Comparison of ENCODE assay signal across 36 mouse cellular contexts in the genomic region with DNA sequence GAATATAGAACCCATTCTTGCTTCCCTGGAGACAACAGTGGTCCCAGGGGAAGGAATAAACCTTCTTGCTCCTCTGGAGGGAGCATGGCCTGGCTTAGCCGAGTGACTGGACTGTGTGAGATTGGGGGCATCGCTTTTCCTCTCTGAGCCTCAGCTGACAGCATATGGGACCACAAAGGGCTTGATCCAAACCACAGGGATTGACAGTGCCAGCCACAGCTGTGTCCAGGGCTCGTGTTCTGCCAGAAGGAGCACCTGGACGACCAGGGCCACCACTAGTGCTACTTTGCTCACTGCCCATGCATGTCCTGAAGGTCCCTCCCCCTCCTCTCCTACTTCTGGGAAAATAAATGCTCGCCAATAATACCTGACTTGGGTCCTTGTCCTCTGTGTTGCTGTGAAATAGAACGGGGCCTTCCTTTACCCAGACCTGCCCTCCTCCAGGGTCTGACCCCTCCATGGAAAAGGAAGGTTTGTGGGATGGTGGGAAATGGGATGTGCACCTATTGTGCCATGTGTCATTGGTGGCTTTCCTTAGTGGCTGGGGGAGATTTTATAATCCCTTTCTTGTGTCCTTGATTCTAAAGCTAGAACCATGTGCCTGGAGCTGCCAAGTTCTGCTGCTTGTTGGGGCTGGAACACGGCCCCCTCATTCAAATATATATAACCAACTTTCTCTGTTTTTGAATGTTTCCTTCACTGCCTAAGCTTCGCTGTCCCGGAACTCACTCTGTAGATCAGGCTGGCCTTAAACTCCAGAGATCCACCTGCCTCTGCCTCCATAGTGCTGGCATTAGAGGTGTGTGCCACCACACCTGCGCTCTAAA. TPM values are rescaled to one million over a fixed set of nuclear protein-coding genes. Genes with fewer than 3 reads are reported as not detected.
"Had no signal": no experiment of that assay in that cellular context is flagged by ENCODE, and none has a peak within 500 bp of the region (broad histone marks: within the 10 kb centered on the region; RNA-seq: fewer than 3 reads in every experiment).

No protein-coding gene starts in this region.

- H3K27ac ChIP-seq: gastrocnemius, adult 2 months; heart, adult 2 months; hindbrain, embryonic 10.5 days; hindbrain, embryonic 12.5 days; hindbrain, embryonic 14.5 days; intestine, embryonic 15.5 days; layer of hippocampus, adult 2 months; limb, embryonic 13.5 days; limb, embryonic 15.5 days; liver, embryonic 12.5 days; liver, embryonic 14.5 days had no signal

- H3K4me2 ChIP-seq: heart, embryonic 12.5 days; hindbrain, embryonic 12.5 days; hindbrain, embryonic 14.5 days; intestine, embryonic 15.5 days; limb, embryonic 13.5 days; limb, embryonic 15.5 days; liver, embryonic 12.5 days had no signal

- H3K27me3 ChIP-seq: hindbrain, embryonic 12.5 days; intestine, embryonic 15.5 days; limb, embryonic 13.5 days; limb, embryonic 15.5 days had no signal

- H3K9ac ChIP-seq: heart, embryonic 12.5 days; hindbrain, embryonic 12.5 days; hindbrain, embryonic 14.5 days; intestine, embryonic 15.5 days; limb, embryonic 13.5 days; limb, embryonic 15.5 days; liver, embryonic 12.5 days; liver, embryonic 14.5 days had no signal

- ATAC-seq: hindbrain, embryonic 16.5 days; inflammation-experienced regulatory T-cells, adult 6 months; intestine, embryonic 15.5 days; intestine, postnatal 0 days; liver, embryonic 12.5 days had no signal

- H3K36me3 ChIP-seq: heart, embryonic 12.5 days; hindbrain, embryonic 10.5 days; hindbrain, embryonic 12.5 days; intestine, embryonic 15.5 days; limb, embryonic 13.5 days; limb, embryonic 15.5 days; liver, embryonic 12.5 days had no signal

- H3K9me3 ChIP-seq: heart, embryonic 12.5 days; hindbrain, embryonic 10.5 days; hindbrain, embryonic 12.5 days; intestine, embryonic 15.5 days; limb, embryonic 13.5 days; limb, embryonic 15.5 days; liver, embryonic 12.5 days had no signal

- H3K4me3 ChIP-seq: gastrocnemius, adult 2 months; heart, adult 2 months; heart, embryonic 12.5 days; hindbrain, embryonic 10.5 days; hindbrain, embryonic 12.5 days; intestine, embryonic 15.5 days; layer of hippocampus, adult 2 months; limb, embryonic 13.5 days; limb, embryonic 15.5 days; liver, embryonic 12.5 days had no signal

- H3K4me1 ChIP-seq: heart, embryonic 12.5 days; hindbrain, embryonic 10.5 days; hindbrain, embryonic 12.5 days; intestine, embryonic 15.5 days; limb, embryonic 13.5 days; limb, embryonic 15.5 days had no signal

- DNase-seq: gastrocnemius, adult 2 months; gastrocnemius, postnatal 10 days; gastrocnemius, postnatal 25 days; heart, adult 2 months; heart, postnatal 10 days; heart, postnatal 4 days; kidney, adult 18-20 months; kidney, adult 8-10 months; kidney, postnatal 10 days; kidney, postnatal 25 days; kidney, postnatal 4 days; left cerebral cortex, postnatal 4 days had no signal

RNA-seq across cellular contexts. Expression of a gene that starts 5.8 kb away (rescaled TPM):
- total RNA-seq: gastrocnemius, adult 2 months; gastrocnemius, postnatal 10 days; gastrocnemius, postnatal 25 days; gastrocnemius, postnatal 4 days; granulocyte monocyte progenitor cell, adult 5-6 weeks; heart, adult 2 months; heart, postnatal 10 days; heart, postnatal 25 days; heart, postnatal 4 days; layer of hippocampus, postnatal 10 days; layer of hippocampus, postnatal 25 days; left cerebral cortex, adult 18-20 months; left cerebral cortex, postnatal 4 days had no signal
- polyA plus RNA-seq: heart, embryonic 12.5 days; heart, embryonic 14.5 days; hindbrain, embryonic 10.5 days; hindbrain, embryonic 12.5 days; hindbrain, embryonic 14.5 days; hindbrain, embryonic 16.5 days; inflammation-experienced regulatory T-cells, adult 6 months; intestine, embryonic 15.5 days; kidney, embryonic 14.5 days; kidney, embryonic 16.5 days; limb, embryonic 11.5 days; limb, embryonic 13.5 days; limb, embryonic 15.5 days had no signal

RNA-seq across cellular contexts. Expression of a gene that starts 55.2 kb away (rescaled TPM):
- total RNA-seq: granulocyte monocyte progenitor cell, adult 5-6 weeks had no signal
- polyA plus RNA-seq: heart, embryonic 12.5 days; heart, embryonic 14.5 days had no signal

RNA-seq across cellular contexts. Expression of a gene that starts 59.0 kb away (rescaled TPM):
- total RNA-seq: gastrocnemius, adult 2 months; gastrocnemius, postnatal 10 days; gastrocnemius, postnatal 25 days; gastrocnemius, postnatal 4 days; granulocyte monocyte progenitor cell, adult 5-6 weeks; heart, adult 2 months; heart, postnatal 10 days; heart, postnatal 25 days; liver, adult 2 months had no signal
- polyA plus RNA-seq: hindbrain, embryonic 10.5 days; hindbrain, embryonic 12.5 days; inflammation-experienced regulatory T-cells, adult 6 months; intestine, embryonic 15.5 days; kidney, embryonic 14.5 days; limb, embryonic 11.5 days; limb, embryonic 15.5 days had no signal
